Comparison of ENCODE assay signal across 8 mouse cellular contexts in the genomic region with DNA sequence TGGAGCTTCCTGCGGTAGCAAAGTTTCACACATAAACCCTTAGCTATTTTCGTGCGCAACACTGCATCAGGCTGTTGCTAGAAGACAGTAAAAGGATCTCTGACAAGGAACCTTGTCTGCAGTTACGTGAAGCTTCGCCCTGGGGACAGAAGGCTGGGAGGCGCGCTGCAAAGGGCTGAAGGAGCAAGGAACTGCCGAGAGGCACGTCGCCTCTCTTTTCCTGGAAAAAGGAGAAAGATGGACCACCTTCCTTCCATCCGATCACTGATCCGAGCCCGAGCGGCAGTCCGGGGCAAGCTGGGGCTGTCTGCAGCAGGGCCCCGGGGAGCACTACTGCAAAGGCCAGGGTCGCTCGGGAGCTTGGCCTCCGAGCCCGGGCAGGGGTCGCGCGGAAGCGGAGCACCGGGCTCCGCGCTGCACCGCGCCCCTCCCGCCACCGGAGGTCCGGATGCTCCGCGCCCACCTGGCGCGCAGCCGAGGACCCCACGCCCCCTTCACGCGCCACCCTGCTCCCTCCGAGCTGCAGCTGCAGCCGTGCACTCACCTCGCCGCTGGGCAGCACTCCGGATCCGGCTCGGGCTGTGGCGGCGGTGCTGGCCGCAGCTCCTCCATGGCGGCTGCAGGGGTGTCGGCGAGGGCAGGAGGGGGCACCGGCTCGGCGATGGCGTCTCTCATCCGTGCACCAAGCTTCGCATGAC. TPM values are rescaled to one million over a fixed set of nuclear protein-coding genes. Genes with fewer than 3 reads are reported as not detected.
A peak's percentile ranks its signal among the peaks of the same experiment; 100 is the strongest.
DNase-seq lines count a peak whose midpoint lies in the region; ATAC-seq lines count a peak whose summit lies in the region.

No protein-coding gene starts in this region.

- no peaks in the 10 kb centered on the region for H3K36me3 ChIP-seq in heart, embryonic 11.5 days (ENCODE audit: control insufficient read depth, insufficient read depth, low read length)
- H3K36me3 ChIP-seq in hindbrain, embryonic 12.5 days = no peaks in the 10 kb centered on the region
- H3K36me3 ChIP-seq in megakaryocyte, embryonic 14.5 days (replicated peaks; ENCODE audit: low read length) = peaks cover 3% of the 10 kb centered on the region

- no peak for DNase-seq in heart, postnatal 25 days (ENCODE audit: low spot score)
- DNase-seq in c-Kit-positive CD71-positive TER-119-positive erythroid progenitor cells, embryonic 14.5 days (ENCODE audit: low spot score) = peak; percentile 16
- no peak for DNase-seq in adrenal gland, adult 18-20 months (ENCODE audit: low spot score in 2 of 2)
- no peak for DNase-seq in urinary bladder, adult 2 months (ENCODE audit: low spot score)

- H3K4me1 ChIP-seq in heart, embryonic 11.5 days (ENCODE audit: control insufficient read depth, insufficient read depth, low read length) = peaks cover 26% of the 10 kb centered on the region
- H3K4me1 ChIP-seq in hindbrain, embryonic 12.5 days = peaks cover 17% of the 10 kb centered on the region
- H3K4me1 ChIP-seq in megakaryocyte, embryonic 14.5 days = peaks cover 55% of the 10 kb centered on the region

- under 1% methylated on average over 58 of the region's 59 CpGs for WGBS in heart, embryonic 11.5 days (ENCODE audit: insufficient replicate concordance)
- under 1% methylated on average over 59 of the region's 59 CpGs for WGBS in hindbrain, embryonic 12.5 days

- peak overlapping the region; percentile 91 for H3K9ac ChIP-seq in heart, embryonic 11.5 days (ENCODE audit: low read depth, low read length)
- peak overlapping the region; percentile 94 for H3K9ac ChIP-seq in hindbrain, embryonic 12.5 days

- peak overlapping the region; percentile 92 for H3K27ac ChIP-seq in heart, embryonic 11.5 days (ENCODE audit: low read depth, low read length)
- H3K27ac ChIP-seq in hindbrain, embryonic 12.5 days = peak overlapping the region; percentile 98

- H3K4me2 ChIP-seq in heart, embryonic 11.5 days = peak overlapping the region; percentile 81
- peak overlapping the region; percentile 80 for H3K4me2 ChIP-seq in hindbrain, embryonic 12.5 days (replicated peaks)

- peak overlapping the region; percentile 99 for H3K4me3 ChIP-seq in heart, embryonic 11.5 days (ENCODE audit: low read depth, low read length)
- peak overlapping the region; percentile 90 for H3K4me3 ChIP-seq in hindbrain, embryonic 12.5 days
- peak overlapping the region; percentile 99 for H3K4me3 ChIP-seq in megakaryocyte, embryonic 14.5 days (replicated peaks)

- intact Hi-C loops in heart, postnatal 25 days (cut with DNase I) = loop anchor here (5.0 kb wide), 1 partner anchor 49 kb away; no protein-coding TSS in a partner anchor

- H3K9me3 ChIP-seq in heart, embryonic 11.5 days (replicated peaks; ENCODE audit: control insufficient read depth, low read length) = no peaks in the 10 kb centered on the region
- no peaks in the 10 kb centered on the region for H3K9me3 ChIP-seq in hindbrain, embryonic 12.5 days (replicated peaks)
- no peaks in the 10 kb centered on the region for H3K9me3 ChIP-seq in megakaryocyte, embryonic 14.5 days

- H3K27me3 ChIP-seq in heart, embryonic 11.5 days (ENCODE audit: control insufficient read depth, insufficient read depth, low read length) = no peaks in the 10 kb centered on the region
- no peaks in the 10 kb centered on the region for H3K27me3 ChIP-seq in hindbrain, embryonic 12.5 days
- H3K27me3 ChIP-seq in megakaryocyte, embryonic 14.5 days (replicated peaks) = no peaks in the 10 kb centered on the region

- peak; percentile 83 for ATAC-seq in heart, embryonic 11.5 days (replicated peaks; ENCODE audit: insufficient number of reproducible peaks, low FRiP score, low TSS enrichment)
- peak; percentile 53 for ATAC-seq in CD4-positive, CD25-positive, alpha-beta regulatory T cell, adult 4 months
- ATAC-seq in hindbrain, embryonic 12.5 days (ENCODE audit: low FRiP score) = peak; percentile 88

RNA-seq across cellular contexts. Expression of a gene that starts 0.5 kb away (rescaled TPM):
- 29.2 and 39.5 TPM in 2 replicates for polyA plus RNA-seq in heart, embryonic 11.5 days (2014; fragmentation: Nextera tagmentation; extraction: Ambion mirVana)
- total RNA-seq in heart, postnatal 25 days (2021) = 10 to 100 TPM; 42.9 to 46.3 TPM
- polyA plus RNA-seq in CD4-positive, CD25-positive, alpha-beta regulatory T cell, adult 4 months (2017; shearing (Covaris generic)) = 10 to 100 TPM; 12.9 to 13.4 TPM
- 47.8 and 60.3 TPM in 2 replicates for polyA plus RNA-seq in hindbrain, embryonic 12.5 days (2016; fragmentation: Nextera tagmentation; extraction: Ambion mirVana)
- polyA plus RNA-seq in megakaryocyte, embryonic 14.5 days (2012; ENCODE audit: insufficient read depth, low replicate concordance) = 4.9 and 34.0 TPM in 2 replicates
- total RNA-seq in adrenal gland, adult 18-20 months (2021) = 10 to 100 TPM; 23.0 to 23.3 TPM
- polyA plus RNA-seq in urinary bladder, adult 2 months (2012; rRNA removed) = 14.3 and 21.8 TPM in 2 replicates
